12 mouse cellular contexts compared by ENCODE assay signal in the genomic region with DNA sequence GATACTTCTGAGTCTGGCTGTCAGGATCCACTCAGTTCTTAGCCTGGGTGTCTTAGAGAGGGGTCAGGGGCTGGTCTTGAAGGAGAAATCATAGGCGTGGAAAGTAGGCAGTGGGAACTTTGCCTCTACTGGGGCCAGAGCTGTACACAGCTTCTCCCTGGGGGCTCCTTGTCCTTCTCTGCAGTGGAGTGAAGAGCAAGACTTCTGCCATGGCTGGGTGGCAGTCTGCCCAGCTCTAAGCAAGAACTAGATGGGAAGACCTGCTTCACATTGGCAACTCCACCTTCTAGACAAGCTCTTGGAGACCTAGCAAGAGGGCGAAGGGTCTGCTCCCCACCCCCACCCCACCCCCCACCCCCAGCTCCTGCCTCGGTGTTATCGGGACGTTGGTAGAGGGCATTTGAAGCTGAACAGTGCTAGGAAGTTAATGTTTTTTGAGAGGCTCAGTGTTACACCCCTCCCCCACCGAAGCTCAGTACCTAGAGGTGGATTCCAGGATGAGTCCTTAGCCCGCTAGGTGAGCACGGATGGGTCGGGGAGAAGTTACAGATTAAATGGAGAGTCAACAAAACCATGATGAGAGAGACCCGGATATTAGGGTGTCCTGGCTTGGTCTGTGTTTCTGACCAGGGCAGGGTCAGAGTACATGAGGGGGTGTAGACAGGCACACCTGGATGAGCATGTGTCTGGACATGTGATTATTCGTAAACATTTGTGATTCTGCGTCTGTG. TPM values are rescaled to one million over a fixed set of nuclear protein-coding genes. Genes with fewer than 3 reads are reported as not detected.
DNase-seq lines count a peak whose midpoint lies in the region; ATAC-seq lines count a peak whose summit lies in the region.
"Had no signal": no experiment of that assay in that cellular context is flagged by ENCODE, and none has a peak within 500 bp of the region (broad histone marks: within the 10 kb centered on the region; RNA-seq: fewer than 3 reads in every experiment).

No protein-coding gene starts in this region.

- ATAC-seq in embryonic facial prominence, embryonic 15.5 days (ENCODE audit: insufficient number of reproducible peaks, low FRiP score, low TSS enrichment, low read depth) = no peak
- 0 out of 2 replicates have a peak, but pooled peaks have one; percentile 20 for ATAC-seq in kidney, embryonic 16.5 days (ENCODE audit: low FRiP score, low TSS enrichment)
- peak; percentile 64 for ATAC-seq in liver, embryonic 13.5 days (ENCODE audit: low read depth)
- ATAC-seq in CD4-positive, CD25-positive, alpha-beta regulatory T cell, adult 4 months = no peak
- ATAC-seq in midbrain, embryonic 14.5 days (ENCODE audit: low FRiP score, low TSS enrichment) = no peak

- no peaks in the 10 kb centered on the region for H3K9me3 ChIP-seq in embryonic facial prominence, embryonic 15.5 days (replicated peaks)
- no peaks in the 10 kb centered on the region for H3K9me3 ChIP-seq in kidney, embryonic 16.5 days (ENCODE audit: low read length)
- no peaks in the 10 kb centered on the region for H3K9me3 ChIP-seq in liver, embryonic 13.5 days (replicated peaks)
- no peaks in the 10 kb centered on the region for H3K9me3 ChIP-seq in midbrain, embryonic 14.5 days (ENCODE audit: control insufficient read depth, low read length)
- H3K9me3 ChIP-seq: megakaryocyte, embryonic 14.5 days; neural tube, embryonic 15.5 days had no signal

- peak overlapping the region; percentile 21; the same call in 1 of the 2 replicates for H3K9ac ChIP-seq in embryonic facial prominence, embryonic 15.5 days
- H3K9ac ChIP-seq in kidney, embryonic 16.5 days (replicated peaks; ENCODE audit: low read length) = peak overlapping the region; percentile 20; the same call in 1 of the 2 replicates
- H3K9ac ChIP-seq in liver, embryonic 13.5 days = no peak overlapping the region; the same call in 1 of the 2 replicates
- no peak overlapping the region for H3K9ac ChIP-seq in midbrain, embryonic 14.5 days (replicated peaks; ENCODE audit: low read length)
- H3K9ac ChIP-seq: neural tube, embryonic 15.5 days had no signal

- no peaks in the 10 kb centered on the region for H3K27me3 ChIP-seq in embryonic facial prominence, embryonic 15.5 days
- H3K27me3 ChIP-seq in kidney, embryonic 16.5 days (ENCODE audit: insufficient read depth, low read length) = no peaks in the 10 kb centered on the region
- H3K27me3 ChIP-seq in liver, embryonic 13.5 days = peaks cover 38% of the 10 kb centered on the region
- H3K27me3 ChIP-seq in midbrain, embryonic 14.5 days (ENCODE audit: control insufficient read depth, insufficient read depth, low read length) = no peaks in the 10 kb centered on the region
- H3K27me3 ChIP-seq: neural tube, embryonic 15.5 days had no signal

- H3K4me1 ChIP-seq in embryonic facial prominence, embryonic 15.5 days = peaks cover 71% of the 10 kb centered on the region
- peaks cover 55% of the 10 kb centered on the region for H3K4me1 ChIP-seq in kidney, embryonic 16.5 days (ENCODE audit: insufficient read depth, low read length)
- peaks cover 57% of the 10 kb centered on the region for H3K4me1 ChIP-seq in liver, embryonic 13.5 days (replicated peaks)
- peaks cover 21% of the 10 kb centered on the region for H3K4me1 ChIP-seq in midbrain, embryonic 14.5 days (ENCODE audit: control insufficient read depth, insufficient read depth, low read length)

- 50% methylated on average over 12 of the region's 12 CpGs for WGBS in embryonic facial prominence, embryonic 15.5 days
- 58% methylated on average over 12 of the region's 12 CpGs for WGBS in kidney, embryonic 16.5 days
- 66% methylated on average over 12 of the region's 12 CpGs for WGBS in liver, embryonic 13.5 days (ENCODE audit: insufficient replicate concordance)
- 93% methylated on average over 12 of the region's 12 CpGs for WGBS in midbrain, embryonic 14.5 days

- H3K27ac ChIP-seq in embryonic facial prominence, embryonic 15.5 days (replicated peaks) = peak overlapping the region; percentile 85
- peak overlapping the region; percentile 78 for H3K27ac ChIP-seq in kidney, embryonic 16.5 days (ENCODE audit: low read length)
- H3K27ac ChIP-seq in liver, embryonic 13.5 days = peak overlapping the region; percentile 78
- no peak overlapping the region for H3K27ac ChIP-seq in midbrain, embryonic 14.5 days (replicated peaks; ENCODE audit: low read depth, low read length)
- H3K27ac ChIP-seq: layer of hippocampus, adult 2 months; neural tube, embryonic 15.5 days had no signal

- H3K4me2 ChIP-seq in embryonic facial prominence, embryonic 15.5 days (replicated peaks) = peak overlapping the region; percentile 49
- peak overlapping the region; percentile 29 for H3K4me2 ChIP-seq in kidney, embryonic 16.5 days (replicated peaks; ENCODE audit: low read depth, low read length)
- peak overlapping the region; percentile 43 for H3K4me2 ChIP-seq in liver, embryonic 13.5 days
- no peak overlapping the region for H3K4me2 ChIP-seq in midbrain, embryonic 14.5 days (ENCODE audit: low read length)
- H3K4me2 ChIP-seq: neural tube, embryonic 15.5 days had no signal

- DNase-seq in adrenal gland, postnatal 10 days = peak; percentile 72
- no peak for DNase-seq in adrenal gland, postnatal 25 days
- no peak for DNase-seq in liver, embryonic 13.5 days
- DNase-seq in frontal cortex, postnatal 10 days (ENCODE audit: low spot score in 2 of 2) = no peak
- no peak for DNase-seq in midbrain, embryonic 14.5 days
- DNase-seq: spleen, adult 18-20 months had no signal

- H3K36me3 ChIP-seq in embryonic facial prominence, embryonic 15.5 days = peaks cover 24% of the 10 kb centered on the region
- H3K36me3 ChIP-seq in kidney, embryonic 16.5 days (ENCODE audit: insufficient read depth, low read length) = peaks cover 24% of the 10 kb centered on the region
- peaks cover 33% of the 10 kb centered on the region for H3K36me3 ChIP-seq in liver, embryonic 13.5 days
- H3K36me3 ChIP-seq in midbrain, embryonic 14.5 days (ENCODE audit: control insufficient read depth, insufficient read depth, low read length) = peaks cover 5% of the 10 kb centered on the region; the same call in 1 of the 2 replicates
- H3K36me3 ChIP-seq: neural tube, embryonic 15.5 days had no signal

- peak overlapping the region; percentile 69 for H3K4me3 ChIP-seq in embryonic facial prominence, embryonic 15.5 days (replicated peaks)
- no peak overlapping the region for H3K4me3 ChIP-seq in kidney, embryonic 16.5 days (ENCODE audit: low read length)
- H3K4me3 ChIP-seq in liver, embryonic 13.5 days (replicated peaks) = no peak overlapping the region
- no peak overlapping the region for H3K4me3 ChIP-seq in midbrain, embryonic 14.5 days (replicated peaks; ENCODE audit: low read depth, low read length)
- H3K4me3 ChIP-seq: layer of hippocampus, adult 2 months; megakaryocyte, embryonic 14.5 days; neural tube, embryonic 15.5 days had no signal

RNA-seq across cellular contexts. Expression of gene Igfbp4, which starts 4.3 kb away (rescaled TPM):
- total RNA-seq in adrenal gland, postnatal 10 days (2021) = 100 to 1,000 TPM; 219 to 333 TPM
- total RNA-seq in adrenal gland, postnatal 25 days (2021) = 50.5 and 61.1 TPM in 2 replicates
- 1,352 and 1,417 TPM in 2 replicates for polyA plus RNA-seq in embryonic facial prominence, embryonic 15.5 days (2015; fragmentation: Nextera tagmentation; extraction: Ambion mirVana)
- polyA plus RNA-seq in kidney, embryonic 16.5 days (2015; fragmentation: Nextera tagmentation; extraction: Ambion mirVana) = 771 and 832 TPM in 2 replicates
- polyA plus RNA-seq in liver, embryonic 13.5 days (2015; fragmentation: Nextera tagmentation; extraction: Ambion mirVana) = 168 and 194 TPM in 2 replicates
- 10 to 100 TPM; 12.6 to 20.7 TPM for polyA plus RNA-seq in CD4-positive, CD25-positive, alpha-beta regulatory T cell, adult 4 months (2017; shearing (Covaris generic))
- polyA plus RNA-seq in midbrain, embryonic 14.5 days (2014; fragmentation: Nextera tagmentation; extraction: Ambion mirVana) = 55.0 and 111 TPM in 2 replicates

RNA-seq across cellular contexts. Expression of gene Top2a, which starts 21.3 kb away (rescaled TPM):
- 10 to 100 TPM; 54.0 to 73.1 TPM for total RNA-seq in adrenal gland, postnatal 10 days (2021)
- total RNA-seq in adrenal gland, postnatal 25 days (2021) = 28.2 and 39.3 TPM in 2 replicates
- 162 and 168 TPM in 2 replicates for polyA plus RNA-seq in embryonic facial prominence, embryonic 15.5 days (2015; fragmentation: Nextera tagmentation; extraction: Ambion mirVana)
- polyA plus RNA-seq in kidney, embryonic 16.5 days (2015; fragmentation: Nextera tagmentation; extraction: Ambion mirVana) = 213 and 252 TPM in 2 replicates
- 208 and 245 TPM in 2 replicates for polyA plus RNA-seq in liver, embryonic 13.5 days (2015; fragmentation: Nextera tagmentation; extraction: Ambion mirVana)
- 10 to 100 TPM; 39.6 to 58.8 TPM for polyA plus RNA-seq in CD4-positive, CD25-positive, alpha-beta regulatory T cell, adult 4 months (2017; shearing (Covaris generic))
- 24.9 and 67.9 TPM in 2 replicates for polyA plus RNA-seq in midbrain, embryonic 14.5 days (2014; fragmentation: Nextera tagmentation; extraction: Ambion mirVana)

RNA-seq across cellular contexts. Expression of gene Tns4, which starts 43.8 kb away (rescaled TPM):
- total RNA-seq in adrenal gland, postnatal 10 days (2021) = under 1 TPM; 0.12 to 0.51 TPM
- 0.12 TPM in 1 of 2 replicates, not detected in the other for total RNA-seq in adrenal gland, postnatal 25 days (2021)
- polyA plus RNA-seq in embryonic facial prominence, embryonic 15.5 days (2015; fragmentation: Nextera tagmentation; extraction: Ambion mirVana) = 2.7 and 2.8 TPM in 2 replicates
- polyA plus RNA-seq in kidney, embryonic 16.5 days (2015; fragmentation: Nextera tagmentation; extraction: Ambion mirVana) = 0.17 and 0.22 TPM in 2 replicates
- polyA plus RNA-seq in liver, embryonic 13.5 days (2015; fragmentation: Nextera tagmentation; extraction: Ambion mirVana) = 0.22 and 0.32 TPM in 2 replicates
- under 1 TPM in 1 of 2 experiments, not detected in 1; 0.35 TPM for polyA plus RNA-seq in CD4-positive, CD25-positive, alpha-beta regulatory T cell, adult 4 months (2017; shearing (Covaris generic))
- polyA plus RNA-seq in midbrain, embryonic 14.5 days (2014; fragmentation: Nextera tagmentation; extraction: Ambion mirVana) = 0.22 TPM in 1 of 2 replicates, not detected in the other
- total RNA-seq: layer of hippocampus, adult 2 months had no signal

Comparison
In these comparisons a context has a peak if more than half of its experiments do, and no peak if none do; other contexts are left out.
1. ATAC-seq: peak in kidney, embryonic 16.5 days (single experiment) and liver, embryonic 13.5 days (single experiment); none in embryonic facial prominence, embryonic 15.5 days (single experiment), CD4-positive, CD25-positive, alpha-beta regulatory T cell, adult 4 months (single experiment) and midbrain, embryonic 14.5 days (single experiment).
2. H3K9ac ChIP-seq: peak in embryonic facial prominence, embryonic 15.5 days (single experiment) and kidney, embryonic 16.5 days (single experiment); none in liver, embryonic 13.5 days (single experiment) and midbrain, embryonic 14.5 days (single experiment).